Mouse (Mus musculus) brain, embryonic 14.5 days (tissue): ENCODE measurements at regions not wholly inside any gene's neighbourhood (a gene's known extent, or its start where the extent isn't known, plus 50 kb on each side); places are given as distances from the start of the nearest gene placed in this dataset.

Source experiments
- DNase-seq: peaks from one replicate; pipeline ENCODE4 v3.0.0-alpha.2; 2011; ENCODE audit warnings: low read depth
- CTCF ChIP-seq: fragments of 200-500 bp; IDR thresholded peaks from 2 replicates; pipeline ENCODE4 v1.5.1; 2012; ENCODE audit warnings: inconsistent platforms, mild to moderate bottlenecking, moderate library complexity, borderline replicate concordance; ENCODE audit not compliant: insufficient read depth, insufficient read length; ENCODE audit errors: extremely low read depth
- POLR2A ChIP-seq: fragments of 200-500 bp; IDR thresholded peaks from 2 replicates; pipeline ENCODE4 v1.6.1; 2012; ENCODE audit warnings: mild to moderate bottlenecking, inconsistent platforms, borderline replicate concordance; ENCODE audit not compliant: poor library complexity, insufficient read depth, insufficient read length, severe bottlenecking; ENCODE audit errors: extremely low read depth

GRCm38 (mm10) chr15:63466916-63467315 lies 378.1 kb downstream of the Gsdmc2 start:
- TF ChIP-seq CTCF (no peak), POLR2A (no peak)
- no peak for DNase-seq

- DNase-seq = no peak
- TF ChIP-seq CTCF (no peak), POLR2A (no peak)
Observed at GRCm38 (mm10) chr15:63452529-63452928, 392.4 kb downstream of the Gsdmc2 start.

GRCm38 (mm10) chr15:63446288-63446687 lies 398.7 kb downstream of the Gsdmc2 start:
- DNase-seq = no peak
- TF ChIP-seq CTCF (no peak), POLR2A (no peak)

- TF ChIP-seq CTCF = no peak
- TF ChIP-seq POLR2A = no peak
- DNase-seq = peak; percentile 15
Observed at GRCm38 (mm10) chr15:63445016-63445415, 400.0 kb downstream of the Gsdmc2 start.

- DNase-seq = no peak
- TF ChIP-seq CTCF = no peak
- TF ChIP-seq POLR2A = no peak
Observed at GRCm38 (mm10) chr15:63442146-63442780, 402.7 kb downstream of the Gsdmc2 start.

GRCm38 (mm10) chr15:63412649-63413048 lies 432.3 kb downstream of the Gsdmc2 start:
- no peak for DNase-seq
- no peak for TF ChIP-seq POLR2A
- TF ChIP-seq CTCF = no peak

- TF ChIP-seq POLR2A = no peak
- no peak for TF ChIP-seq CTCF
- no peak for DNase-seq
Observed at GRCm38 (mm10) chr15:63411771-63412118, 433.2 kb downstream of the Gsdmc2 start.

- TF ChIP-seq POLR2A (no peak), CTCF (no peak)
- no peak for DNase-seq
Observed at GRCm38 (mm10) chr15:63410994-63411770, 433.8 kb downstream of the Gsdmc2 start.

- peak; percentile 12 for DNase-seq
Observed at GRCm38 (mm10) chr15:63400445-63400844, 444.5 kb downstream of the Gsdmc2 start.

GRCm38 (mm10) chr15:63400011-63400410 lies 445.0 kb downstream of the Gsdmc2 start:
- DNase-seq = no peak
- TF ChIP-seq POLR2A (no peak), CTCF (no peak)

More at GRCm38 (mm10) chr15:63400445-63400844, 444.5 kb downstream of the Gsdmc2 start:
- TF ChIP-seq POLR2A (no peak), CTCF (no peak)

GRCm38 (mm10) chr15:63397485-63397884 lies 447.5 kb downstream of the Gsdmc2 start:
- DNase-seq = no peak
- no peak for TF ChIP-seq CTCF
- no peak for TF ChIP-seq POLR2A

- TF ChIP-seq CTCF = no peak
- TF ChIP-seq POLR2A = no peak
- no peak for DNase-seq
Observed at GRCm38 (mm10) chr15:63377258-63377657, 467.7 kb downstream of the Gsdmc2 start.
